Mouse (Mus musculus) embryonic fibroblast, embryonic 13.5 days (primary cell): ENCODE results near the gene Kcnip3.

ENCODE experiments used
- CTCF ChIP-seq: IDR thresholded peaks from 2 replicates; pipeline ENCODE4 v1.5.1; 2011; ENCODE audit warnings: mild to moderate bottlenecking, control low read depth, low read length, moderate library complexity, borderline replicate concordance; ENCODE audit not compliant: insufficient read depth
- POLR2A ChIP-seq: IDR thresholded peaks from 2 replicates; pipeline ENCODE4 v1.6.1; 2011; ENCODE audit warnings: low read depth, mild to moderate bottlenecking, control low read depth, low read length, moderate library complexity

- no peak for TF ChIP-seq CTCF
- TF ChIP-seq POLR2A, result no peak
Measured at GRCm38 (mm10) chr2:127498750-127499149, 23.1 kb downstream of the Kcnip3 start.
